Mouse (Mus musculus): ENCODE measurements around the gene Tsn. TPM values are rescaled to one million over a fixed set of nuclear protein-coding genes. Genes with fewer than 3 reads are reported as not detected.

Gene Tsn
- 10 to 100 TPM; 46.8 to 49.9 TPM for total RNA-seq (2021)
- long read RNA-seq, experiment 1, full-length matches to known transcripts, result 30 of 42 reads
- long read RNA-seq, experiment 1, partial matches to known transcripts, result 0 of 42 reads
- long read RNA-seq, experiment 1, other reads (novel, unspliced or antisense), result 12 of 42 reads
- long read RNA-seq, experiment 2, full-length matches to known transcripts, result 42 of 63 reads
- long read RNA-seq, experiment 2, partial matches to known transcripts, result 0 of 63 reads
- long read RNA-seq, experiment 2, other reads (novel, unspliced or antisense), result 21 of 63 reads

DNA sequence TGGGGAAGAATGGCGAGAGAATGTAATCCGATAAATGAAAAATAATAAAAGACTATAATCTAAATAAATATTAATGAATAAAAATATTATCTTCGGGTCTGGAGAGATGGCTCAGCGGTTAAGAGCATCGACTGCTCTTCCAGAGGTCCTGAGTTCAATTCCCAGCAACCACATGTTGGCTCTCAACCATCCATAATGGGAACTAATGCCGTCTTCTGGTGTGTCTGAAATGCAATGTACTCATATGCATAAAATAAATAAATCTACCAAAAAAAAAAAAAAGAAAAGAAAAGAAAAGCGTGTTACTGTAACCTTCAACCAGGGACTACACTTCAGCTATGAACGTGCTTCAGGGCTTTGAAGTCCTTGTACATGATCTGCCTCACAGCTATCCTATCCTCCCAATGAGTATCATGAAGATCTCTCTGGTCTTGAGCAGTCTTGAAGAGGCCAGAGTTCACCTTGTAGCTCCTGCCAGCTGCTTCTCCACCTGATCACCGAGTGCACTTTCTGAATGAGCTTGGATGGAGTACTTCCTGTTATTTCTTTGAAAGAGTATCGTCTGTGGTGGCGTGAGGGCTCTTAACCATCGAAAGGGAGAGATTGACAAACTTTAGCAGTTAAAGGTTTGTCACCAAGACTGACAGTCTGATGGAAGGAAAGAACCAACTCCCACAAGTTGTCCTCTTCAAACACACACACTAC is at the start of gene Tsn:
Tsn (minus strand) TSS at position 118 of the 705 bp plus-strand sequence.
- DNase-seq, result no peak
- intact Hi-C loops (cut with DNase I), result loop anchor here (2.0 to 10.0 kb wide), 2 partner anchors 77 to 443 kb away; partner anchors contain the start of gene Clasp1

DNA sequence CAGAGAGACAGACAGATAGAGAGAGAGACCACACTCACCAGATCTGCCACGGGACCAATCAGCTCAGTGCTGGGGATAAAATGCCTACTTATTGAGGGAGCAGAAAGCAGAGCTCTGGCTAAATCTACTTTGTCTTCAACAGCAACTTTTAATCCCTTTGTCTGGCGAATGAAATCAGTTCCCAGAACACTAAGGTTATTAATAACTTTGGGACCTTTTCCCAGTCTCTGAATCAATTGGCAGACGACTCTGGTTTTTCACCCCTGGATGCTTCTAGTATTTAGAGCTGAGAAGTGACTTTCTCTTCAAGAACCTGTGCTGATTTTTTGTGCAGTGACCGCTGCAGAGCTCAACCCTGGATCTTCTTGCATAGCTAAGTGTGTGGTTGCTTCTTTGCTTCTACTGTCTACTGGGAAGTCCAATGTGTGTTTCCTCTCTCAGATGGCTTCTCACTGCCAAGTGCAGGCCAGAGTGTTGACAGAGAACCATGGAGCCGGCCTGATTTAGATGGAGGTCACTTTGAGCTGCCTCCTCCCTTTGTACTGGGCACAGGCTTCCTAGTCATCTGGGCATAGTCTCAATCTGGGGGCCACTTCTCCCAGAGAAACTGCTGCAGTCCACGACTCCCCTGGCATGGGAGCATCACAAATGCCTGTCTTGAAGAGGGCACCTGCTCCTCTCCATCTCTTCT is 47.7 kb upstream of the Tsn start:
- DNase-seq, result peak in 1 of 2 experiments; percentile 14
- intact Hi-C loops (cut with DNase I), result no loop called here

DNA sequence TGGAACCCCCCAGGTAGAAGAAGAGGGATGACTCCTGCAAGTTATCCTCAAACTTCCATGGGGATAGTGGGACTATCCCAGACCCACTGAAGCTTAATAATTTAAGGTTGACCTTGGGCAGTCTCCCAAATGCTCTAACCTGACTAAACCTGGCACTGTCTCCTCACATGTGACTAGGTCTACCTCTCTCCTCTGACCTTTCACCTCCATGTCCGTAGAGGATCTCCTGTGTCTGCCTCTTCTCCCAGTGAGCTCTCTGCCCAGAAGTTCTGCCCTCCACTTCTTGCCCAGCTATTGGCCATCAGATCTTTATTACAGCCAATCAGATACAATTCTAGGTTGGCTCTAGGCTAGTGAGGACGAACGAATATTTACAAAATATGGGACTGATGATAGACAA is 38.4 kb upstream of the Tsn start:
- intact Hi-C loops (cut with DNase I), result no loop called here
- DNase-seq, result no peak

DNA sequence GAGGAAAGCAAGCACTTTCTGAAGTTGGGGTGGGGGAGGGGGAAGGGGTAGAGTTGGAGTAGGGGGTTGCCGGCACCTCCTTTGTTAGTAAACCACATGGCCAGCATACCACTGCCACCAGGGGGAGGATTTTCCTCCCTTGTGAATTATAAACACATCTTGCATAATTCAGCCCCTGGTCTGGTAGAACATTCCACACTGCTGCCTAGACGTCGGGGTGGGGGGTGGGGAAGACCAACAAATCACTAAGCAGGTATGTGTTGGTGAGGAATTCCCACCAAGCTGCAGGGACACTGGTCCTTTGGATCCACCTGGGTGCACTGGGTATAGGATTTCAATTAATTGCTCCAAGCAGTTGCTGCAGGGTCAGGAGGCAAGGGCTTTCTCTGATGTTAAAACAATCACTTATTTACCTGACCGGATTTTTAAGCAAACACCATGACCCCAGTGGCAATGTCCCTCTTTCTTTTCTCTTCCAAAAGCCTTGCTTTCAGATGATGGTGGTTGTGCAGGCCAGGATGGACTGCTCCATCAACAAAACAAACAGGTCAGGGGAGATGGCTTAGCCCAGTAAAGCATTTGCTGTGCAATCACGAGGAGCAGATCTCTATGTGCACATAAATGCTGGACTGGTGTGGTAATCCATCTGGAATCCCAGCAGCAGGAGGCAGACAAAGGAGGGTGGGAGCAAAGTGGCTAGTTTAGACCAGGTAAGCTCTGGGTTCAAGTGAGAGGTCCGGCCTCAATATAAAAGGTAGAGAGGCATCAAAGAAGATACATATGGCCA is 32.3 kb upstream of the Tsn start:
- intact Hi-C loops (cut with DNase I), result loop anchor here (5.0 kb wide), 1 partner anchor 38 kb away; no protein-coding TSS in a partner anchor

DNA sequence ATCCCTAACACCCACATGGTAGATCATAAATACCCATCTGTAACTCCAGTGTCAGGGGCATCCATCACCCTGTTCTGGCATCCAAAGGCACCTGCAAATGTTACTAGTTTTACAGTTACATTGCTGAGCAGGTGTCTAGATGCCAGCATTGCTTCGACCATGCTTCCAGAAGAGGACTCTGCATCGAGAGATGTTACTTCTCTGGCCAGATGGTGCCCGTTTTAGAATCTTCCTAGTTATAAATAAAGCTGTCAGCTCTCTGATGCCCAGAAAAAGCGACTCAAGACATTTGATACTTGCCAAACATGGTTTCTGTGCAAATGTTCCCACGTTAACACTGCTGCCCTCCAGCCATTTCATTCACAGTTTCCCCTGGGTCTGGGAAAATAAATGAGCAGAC is 26.4 kb upstream of the Tsn start:
- intact Hi-C loops (cut with DNase I), result loop anchor here (5.0 kb wide), 1 partner anchor 119 kb away; no protein-coding TSS in a partner anchor
- DNase-seq, result no peak

More for the DNA sequence above, 32.3 kb upstream of the Tsn start:
- no peak for DNase-seq

DNA sequence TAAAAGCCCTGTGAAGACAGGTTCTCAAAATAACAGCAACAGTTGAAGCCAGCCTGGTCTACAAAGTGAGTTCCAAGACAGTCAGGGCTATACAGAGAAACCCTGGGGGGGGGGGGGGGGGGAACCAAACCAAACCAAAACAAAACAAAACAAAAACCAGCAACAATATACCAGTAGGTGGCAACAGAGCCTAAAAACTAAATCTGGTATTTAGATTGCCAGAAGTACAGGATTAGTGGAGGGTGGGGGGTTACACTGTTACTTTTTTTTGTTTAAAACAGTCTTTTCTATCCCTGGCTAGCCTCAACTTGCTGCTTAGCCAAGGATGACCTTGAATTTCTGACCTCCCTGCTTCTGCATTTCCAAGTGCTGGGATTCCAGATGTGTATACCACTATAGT is 24.3 kb upstream of the Tsn start:
- DNase-seq, result no peak
- intact Hi-C loops (cut with DNase I), result loop anchor here (5.0 kb wide), 1 partner anchor 121 kb away; no protein-coding TSS in a partner anchor

DNA sequence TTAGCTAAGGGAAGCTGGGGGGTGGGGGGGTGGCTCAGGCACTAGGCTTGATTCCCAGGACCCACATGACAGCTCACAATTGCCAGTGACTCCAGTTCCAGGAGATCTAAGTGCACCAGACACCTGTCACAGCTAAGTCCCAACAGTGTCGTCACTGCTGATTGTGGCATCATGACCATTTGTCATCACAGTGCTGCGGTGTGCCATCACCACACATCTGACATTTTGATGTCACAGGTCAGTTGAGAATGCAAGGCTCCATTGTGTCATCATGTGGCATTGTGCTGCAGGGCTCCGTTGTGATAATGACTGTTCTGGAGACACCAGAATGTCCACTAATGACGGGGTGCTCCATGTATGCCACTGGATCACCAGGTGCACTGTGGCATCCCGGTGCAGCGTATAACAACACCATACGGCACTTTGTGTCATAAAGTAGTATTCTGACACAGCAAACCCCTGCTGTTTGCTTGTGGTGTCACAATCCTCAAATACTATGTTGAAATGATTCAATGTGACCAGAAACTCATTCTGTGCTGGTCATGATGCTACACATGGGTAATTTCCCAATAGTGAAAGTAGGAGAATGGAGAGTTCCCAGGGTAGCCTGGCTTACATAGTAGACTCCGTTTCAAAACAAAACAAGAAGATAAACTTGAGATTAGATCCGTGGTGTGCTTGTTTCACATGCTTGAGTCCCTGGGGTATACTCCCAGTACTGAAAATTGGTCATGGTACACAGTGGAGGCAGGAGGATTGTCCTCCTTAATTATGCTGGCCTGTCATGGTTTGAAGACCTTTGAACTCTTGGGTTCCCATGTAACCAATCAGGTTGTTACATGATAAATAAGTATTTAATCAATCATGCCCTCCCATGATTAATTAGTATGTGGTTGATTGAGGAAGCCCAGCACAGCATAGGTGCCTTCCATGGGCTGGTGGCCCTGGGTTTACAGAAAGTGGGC is 23.5 kb upstream of the Tsn start:
- no peak for DNase-seq
- intact Hi-C loops (cut with DNase I), result loop anchor here (5.0 kb wide), 1 partner anchor 122 kb away; no protein-coding TSS in a partner anchor

DNA sequence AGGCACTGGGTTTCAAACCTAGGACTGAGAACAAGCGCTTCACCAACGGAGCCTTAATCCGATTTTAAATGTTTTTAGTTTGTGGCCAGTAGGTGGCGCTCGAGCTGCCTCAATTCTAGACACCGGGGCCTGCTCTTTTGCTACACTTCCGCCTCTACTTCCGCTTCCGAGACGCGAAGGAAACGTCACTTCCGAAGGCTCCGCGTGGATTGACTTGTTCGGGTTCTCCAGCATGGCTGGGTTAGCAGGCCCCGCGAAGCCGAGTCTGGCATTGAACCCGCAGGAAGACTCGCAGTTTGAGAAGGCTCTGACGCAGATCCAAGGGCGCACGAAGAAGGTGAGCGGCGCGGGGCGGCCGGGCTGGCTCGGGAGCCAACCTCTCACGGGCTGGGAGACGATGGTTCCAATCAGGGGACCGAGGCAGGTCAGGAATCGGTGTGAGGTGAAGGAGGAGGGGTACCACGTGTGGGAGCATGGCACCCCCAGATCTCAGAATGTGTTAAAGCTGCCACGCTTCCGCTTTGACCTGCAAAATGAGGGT is 10.2 kb upstream of the Tsn start, which contains the start of gene Nifk:
Nifk (plus strand) TSS at position 179 of the 541 bp plus-strand sequence.
- DNase-seq, result peak; percentile 84 to 86
- intact Hi-C loops (cut with DNase I), result loop anchor here (5.0 kb wide), 3 partner anchors 66 to 176 kb away; partner anchors contain the start of gene Clasp1

DNA sequence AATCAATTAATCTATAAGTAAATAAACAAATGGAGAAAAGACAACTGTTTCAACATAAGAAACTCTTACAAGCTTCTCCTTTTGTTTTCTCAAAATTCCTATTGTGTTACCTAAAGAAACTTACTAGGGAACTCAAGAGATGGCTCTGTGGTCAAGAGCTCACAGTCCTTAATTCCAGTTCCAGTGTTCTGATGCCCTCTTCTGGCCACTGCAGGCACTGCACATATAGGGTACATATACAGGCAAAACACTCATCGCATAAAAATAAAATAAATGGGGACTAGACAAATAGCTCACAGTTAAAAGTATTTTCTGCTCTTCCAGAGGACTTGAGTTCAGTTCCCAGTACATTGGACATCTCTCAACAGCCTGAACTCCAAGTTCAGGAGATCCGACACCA is 9.2 kb upstream of the Tsn start:
- intact Hi-C loops (cut with DNase I), result loop anchor here (5.0 kb wide), 3 partner anchors 67 to 177 kb away; partner anchors contain the start of gene Clasp1
- DNase-seq, result no peak

DNA sequence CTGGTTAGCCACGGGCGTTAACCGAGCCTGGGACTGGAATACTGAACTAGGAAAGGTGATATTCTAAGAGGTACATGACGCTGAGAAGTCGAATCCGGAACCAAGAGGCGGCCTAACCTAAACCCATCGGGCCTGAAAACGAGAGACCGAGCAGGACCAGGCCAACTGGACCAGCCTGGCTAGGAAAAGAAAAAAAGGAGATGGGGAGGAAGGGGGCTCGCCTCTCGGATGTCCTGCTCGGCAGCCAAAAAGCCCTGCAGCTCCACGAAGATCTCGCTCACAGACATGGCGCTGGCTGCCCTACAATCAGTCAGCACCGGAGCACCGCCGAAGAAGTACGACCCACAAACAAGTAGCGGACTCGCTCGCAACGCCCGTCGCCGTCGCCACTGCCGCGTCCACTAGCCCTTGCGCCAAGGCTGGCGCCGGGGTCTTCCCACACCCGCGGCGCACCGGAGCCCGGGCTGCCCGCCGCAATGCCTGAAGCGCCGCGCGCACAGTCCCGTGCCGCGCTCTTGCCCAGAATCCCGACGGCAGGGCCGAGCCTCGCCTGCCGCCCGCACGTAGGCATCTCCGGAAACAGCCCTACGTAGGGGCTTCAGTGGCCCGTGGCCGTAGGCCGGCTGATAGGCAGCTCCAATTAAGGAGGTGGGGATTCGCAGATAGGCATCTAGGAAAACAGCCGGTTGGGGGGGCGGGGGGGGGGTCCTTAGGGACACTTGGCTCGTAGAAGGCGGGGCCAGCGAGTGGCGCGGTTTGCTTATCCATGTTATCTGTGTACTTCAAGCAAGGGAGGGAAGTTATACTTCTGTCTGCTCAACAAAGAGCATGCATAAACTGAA is 538 bp downstream of the Tsn start:
- intact Hi-C loops (cut with DNase I), result loop anchor here (2.0 to 10.0 kb wide), 2 partner anchors 78 to 444 kb away; partner anchors contain the start of gene Clasp1
- DNase-seq, result peak; percentile 77 to 91

DNA sequence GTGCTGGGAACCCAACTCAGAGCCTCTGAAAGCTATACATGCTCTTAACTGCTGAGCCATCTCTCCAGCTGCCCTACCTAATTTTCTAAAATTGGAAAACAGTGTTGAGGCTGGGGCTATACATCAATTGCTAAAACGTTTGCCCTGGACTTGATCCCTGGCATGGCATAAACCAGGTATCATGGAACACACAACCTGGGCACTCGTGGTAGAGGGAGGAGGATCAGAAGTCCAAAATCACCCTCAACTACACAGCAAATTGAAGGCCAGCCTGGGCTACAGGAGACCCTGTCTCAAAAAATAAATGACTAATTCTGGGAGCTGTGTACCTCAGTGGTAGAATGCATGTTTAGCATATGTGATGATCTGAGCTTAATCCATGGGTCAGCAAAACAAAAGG is 13.8 kb downstream of the Tsn start:
- intact Hi-C loops (cut with DNase I), result no loop called here
- no peak for DNase-seq

DNA sequence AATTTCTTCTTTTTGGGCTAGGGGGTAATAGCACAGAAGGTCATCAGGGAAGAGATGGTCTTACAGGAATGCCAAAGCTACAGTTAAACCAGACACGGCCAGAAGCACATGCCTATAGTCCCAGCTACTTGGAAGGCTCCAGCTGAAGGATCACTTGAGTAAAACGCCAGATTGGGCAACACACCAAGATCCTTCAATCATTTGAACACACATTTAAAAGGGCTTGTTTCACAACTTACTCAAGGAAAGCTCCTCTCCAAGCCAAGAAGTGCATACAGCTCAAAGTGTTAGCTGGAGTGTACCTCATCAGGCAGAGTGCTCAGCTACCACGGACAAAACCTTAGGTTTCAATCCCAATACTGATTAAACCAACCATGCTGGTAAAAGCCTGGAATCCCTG is 14.9 kb downstream of the Tsn start:
- intact Hi-C loops (cut with DNase I), result no loop called here
- DNase-seq, result no peak

DNA sequence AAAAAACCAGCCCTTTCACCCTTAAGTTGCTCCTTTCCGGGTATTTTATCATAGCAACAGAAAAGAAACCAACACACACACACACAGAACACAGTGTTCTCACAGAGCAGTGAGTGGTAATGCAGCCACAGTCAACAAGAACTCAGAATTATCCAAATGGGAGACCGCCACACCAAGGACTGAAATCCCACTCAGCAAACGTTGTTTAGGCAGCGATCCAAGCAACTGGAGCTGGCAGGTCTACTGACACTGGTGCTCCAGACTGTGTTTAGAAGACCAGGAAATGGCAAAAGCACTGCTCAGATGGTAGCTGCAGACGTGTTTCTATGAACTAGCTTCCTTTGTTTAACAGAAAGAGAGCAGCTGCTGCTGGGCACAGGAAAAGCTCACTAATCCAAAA is 16.7 kb downstream of the Tsn start:
- no peak for DNase-seq
- intact Hi-C loops (cut with DNase I), result no loop called here

DNA sequence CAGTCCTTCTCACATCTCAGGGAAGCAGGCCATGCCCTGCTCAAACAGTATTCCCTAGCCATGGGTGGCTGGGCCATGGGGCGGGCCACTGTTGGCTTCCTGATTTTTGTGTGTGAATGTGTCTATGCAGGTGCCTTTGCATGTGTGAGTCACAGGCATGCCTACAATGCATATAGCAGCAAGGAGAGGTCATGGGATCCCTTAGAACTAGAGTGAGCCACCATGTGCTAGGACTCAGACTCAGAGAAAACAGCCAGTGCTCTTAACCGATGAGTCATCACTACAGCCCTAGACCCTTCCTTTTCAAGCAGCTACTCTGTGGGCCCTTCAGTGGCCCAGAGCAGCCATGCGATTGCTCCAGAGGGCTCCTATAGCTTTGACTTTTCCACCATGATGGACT is 17.3 kb downstream of the Tsn start:
- DNase-seq, result no peak
- intact Hi-C loops (cut with DNase I), result no loop called here

DNA sequence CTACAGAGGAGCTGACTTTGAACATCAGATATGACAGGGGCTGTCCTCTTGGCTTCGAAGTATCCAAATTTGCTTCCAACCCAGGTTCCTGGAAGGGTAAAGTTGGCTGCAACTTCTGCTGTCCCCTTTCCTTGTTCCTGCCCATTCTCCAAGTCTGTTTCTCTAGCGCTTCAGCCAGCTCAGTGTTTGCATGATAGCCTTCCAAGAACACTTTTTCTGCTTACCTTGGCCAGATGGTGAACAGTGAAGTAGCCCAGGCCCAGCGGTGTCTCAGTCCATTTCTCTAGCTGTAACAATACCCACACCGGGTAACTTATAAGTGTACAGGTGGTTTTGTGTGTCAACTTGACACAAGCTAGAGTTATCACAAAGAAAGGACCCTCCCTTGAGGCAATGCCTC is 19.2 kb downstream of the Tsn start:
- intact Hi-C loops (cut with DNase I), result no loop called here
- no peak for DNase-seq

DNA sequence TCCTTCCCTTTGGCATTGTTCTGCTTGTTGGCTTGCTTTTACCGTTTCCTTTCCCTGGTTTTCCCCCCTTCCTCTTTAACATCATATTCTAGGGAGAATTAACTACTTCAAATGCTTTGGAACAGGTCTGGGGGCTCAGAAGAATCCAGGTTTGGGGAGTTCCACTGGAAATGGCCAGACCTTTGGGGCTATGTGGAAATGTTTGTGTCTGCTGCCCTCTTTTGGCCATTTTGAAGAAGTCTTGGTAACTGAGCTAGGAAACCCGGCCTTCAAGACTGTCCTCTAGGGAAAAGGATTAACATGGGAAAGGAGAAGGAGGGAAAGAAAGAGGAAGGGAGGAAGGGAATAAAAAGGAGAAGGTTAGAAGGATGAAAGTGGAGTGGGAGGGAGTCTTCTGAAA is 36.4 kb downstream of the Tsn start:
- intact Hi-C loops (cut with DNase I), result no loop called here
- DNase-seq, result no peak

DNA sequence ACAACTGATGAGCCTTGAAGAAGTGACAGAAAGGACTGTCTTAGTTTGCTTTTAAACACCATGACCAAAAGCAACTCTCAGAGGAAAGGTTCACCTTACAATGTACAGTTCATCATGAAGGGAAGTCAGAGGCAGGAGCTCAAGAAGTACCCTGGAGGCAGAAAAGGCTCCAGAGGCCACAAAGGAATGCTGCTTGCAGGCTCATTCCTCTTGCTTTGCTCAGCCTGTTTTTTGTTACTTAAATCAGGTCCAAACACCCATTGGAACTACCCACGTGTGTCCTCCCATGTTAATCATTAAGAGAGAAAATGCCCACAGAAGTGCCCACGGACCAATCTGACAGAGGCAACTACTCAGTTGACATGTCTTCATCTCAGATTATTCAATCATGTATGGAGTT is 59.6 kb downstream of the Tsn start:
- intact Hi-C loops (cut with DNase I), result no loop called here
- no peak for DNase-seq

All from gastrocnemius, postnatal 36 days (tissue).